Mouse (Mus musculus): ENCODE results near the gene Inka2. TPM values are rescaled to one million over a fixed set of nuclear protein-coding genes. Genes with fewer than 3 reads are reported as not detected.

Inka2 gene
- polyA plus RNA-seq, 1 experiment from 2014 or later = 0.74 TPM

DNA sequence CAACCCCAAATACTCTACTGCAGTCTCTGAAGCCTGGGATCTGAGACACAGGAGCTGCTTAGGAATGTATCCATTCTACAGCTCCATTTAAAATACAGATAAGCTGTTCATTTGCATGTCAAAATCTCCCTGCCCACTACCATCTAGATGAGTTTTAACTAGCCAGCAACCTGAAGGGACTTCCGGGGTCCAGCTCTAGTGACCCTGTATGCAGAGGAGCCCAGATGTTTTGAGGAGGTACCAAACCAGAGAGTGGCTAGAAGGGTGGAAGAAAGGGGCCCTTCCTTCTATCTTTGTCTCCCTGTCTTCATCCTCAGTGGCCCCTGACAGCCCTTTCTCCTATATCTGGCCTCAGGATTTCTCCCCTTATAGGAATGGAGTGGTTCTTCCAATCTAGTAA, 33.6 kb upstream of the Inka2 start:
- ATAC-seq (no peak), DNase-seq (ENCODE audit: low spot score) (no peak)
- Histone ChIP-seq H3K4me1 (ENCODE audit: control insufficient read depth, insufficient read depth, low read length) (no peaks in the 10 kb centered on the region), H3K9ac (ENCODE audit: low read length) (no peak overlapping the region), H3K4me2 (ENCODE audit: low read length) (no peak overlapping the region), H3K27me3 (replicated peaks; ENCODE audit: control insufficient read depth, insufficient read depth, low read length) (no peaks in the 10 kb centered on the region), H3K27ac (ENCODE audit: low read depth, low read length) (no peak overlapping the region), H3K4me3 (ENCODE audit: low read depth, low read length) (no peak overlapping the region), H3K9me3 (replicated peaks; ENCODE audit: control insufficient read depth, low read length) (no peaks in the 10 kb centered on the region), H3K36me3 (ENCODE audit: control insufficient read depth, insufficient read depth, low read length) (no peaks in the 10 kb centered on the region)
- WGBS = 79% methylated on average over 1 of the region's 1 CpGs

DNA sequence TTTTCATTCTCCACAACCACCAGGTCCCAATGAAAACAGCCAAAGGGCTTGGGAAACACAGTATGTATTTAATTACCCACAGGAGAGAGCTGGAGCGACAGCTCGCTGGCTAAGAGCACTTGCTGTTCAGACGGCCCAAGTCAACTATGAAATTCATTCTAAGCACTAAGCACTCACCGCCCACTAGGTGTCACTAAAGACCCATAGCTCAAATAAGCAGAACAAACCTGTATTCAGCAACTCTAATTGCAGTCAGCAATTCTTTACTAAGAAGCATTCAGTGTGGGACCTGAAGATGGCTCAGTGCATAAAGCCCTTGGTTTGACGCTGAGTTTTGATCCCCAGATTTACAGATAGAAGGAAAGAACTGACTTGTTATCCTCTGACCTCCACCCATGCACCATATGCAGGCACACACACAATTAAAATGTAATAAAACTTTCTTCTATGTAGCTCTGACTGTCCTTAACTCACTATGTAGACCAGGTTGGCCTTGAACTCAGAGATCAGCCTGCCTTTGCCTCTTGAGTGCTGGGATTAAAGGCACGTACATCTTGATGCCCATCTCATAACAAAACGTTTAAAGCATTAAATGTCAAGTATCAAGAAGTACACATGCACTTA, 29.7 kb upstream of the Inka2 start:
- H3K9me3 ChIP-seq (replicated peaks; ENCODE audit: control insufficient read depth, low read length) = no peaks in the 10 kb centered on the region
- peak; percentile 95 for DNase-seq (ENCODE audit: low spot score)
- H3K4me3 ChIP-seq (ENCODE audit: low read depth, low read length) = no peak overlapping the region
- no peak overlapping the region for H3K9ac ChIP-seq (ENCODE audit: low read length)
- H3K36me3 ChIP-seq (ENCODE audit: control insufficient read depth, insufficient read depth, low read length) = peaks cover 30% of the 10 kb centered on the region
- peak; percentile 86 for ATAC-seq
- H3K4me2 ChIP-seq (ENCODE audit: low read length) = no peak overlapping the region
- WGBS = 18% methylated on average over 7 of the region's 7 CpGs
- H3K27me3 ChIP-seq (replicated peaks; ENCODE audit: control insufficient read depth, insufficient read depth, low read length) = no peaks in the 10 kb centered on the region
- no peak overlapping the region for H3K27ac ChIP-seq (ENCODE audit: low read depth, low read length)
- H3K4me1 ChIP-seq (ENCODE audit: control insufficient read depth, insufficient read depth, low read length) = no peaks in the 10 kb centered on the region

DNA sequence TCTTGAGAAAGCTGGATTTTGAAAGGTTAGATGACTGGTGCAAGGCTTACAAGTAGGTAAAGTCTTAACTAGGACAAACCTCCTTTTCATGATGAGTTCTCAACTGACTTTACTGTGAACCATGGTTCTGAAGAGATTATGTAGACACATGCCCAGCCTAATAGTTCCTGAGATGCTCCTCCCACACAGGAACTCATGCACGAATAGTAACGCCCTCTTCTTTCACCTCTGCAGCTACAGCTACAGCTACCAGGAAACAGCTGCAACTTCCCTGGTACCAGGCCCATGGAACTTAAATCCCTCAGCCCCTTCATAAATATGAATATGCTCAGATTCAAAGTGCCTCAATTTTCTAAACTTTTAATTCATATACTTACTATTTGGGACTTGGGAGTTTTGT, 28.5 kb upstream of the Inka2 start:
- H3K4me2 ChIP-seq (ENCODE audit: low read length) = no peak overlapping the region
- 36% methylated on average over 2 of the region's 2 CpGs for WGBS

DNA sequence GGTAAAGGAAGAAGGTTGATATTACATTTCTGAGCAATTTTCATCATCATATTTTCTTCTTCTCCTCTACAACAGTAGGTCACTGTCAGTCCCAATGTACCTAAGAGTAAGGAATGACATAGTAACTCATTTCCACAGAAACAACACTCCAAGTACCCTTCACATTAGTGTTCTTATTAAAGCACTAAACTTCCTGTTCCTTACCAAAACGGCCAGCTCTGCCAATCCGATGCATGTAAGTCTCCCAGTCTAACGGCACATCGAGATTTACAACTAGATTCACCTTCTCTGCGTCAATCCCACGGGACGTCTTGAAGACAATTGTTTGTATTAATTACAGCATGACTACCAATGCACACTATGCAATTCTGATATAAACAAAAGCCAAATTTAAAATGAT, 24.1 kb upstream of the Inka2 start:
- no peak for DNase-seq (ENCODE audit: low spot score)
- no peak overlapping the region for H3K27ac ChIP-seq (ENCODE audit: low read depth, low read length)
- H3K9ac ChIP-seq (ENCODE audit: low read length) = no peak overlapping the region
- 91% methylated on average over 7 of the region's 7 CpGs for WGBS
- no peak overlapping the region for H3K4me2 ChIP-seq (ENCODE audit: low read length)
- H3K36me3 ChIP-seq (ENCODE audit: control insufficient read depth, insufficient read depth, low read length) = peaks cover 60% of the 10 kb centered on the region
- H3K4me3 ChIP-seq (ENCODE audit: low read depth, low read length) = no peak overlapping the region
- H3K4me1 ChIP-seq (ENCODE audit: control insufficient read depth, insufficient read depth, low read length) = no peaks in the 10 kb centered on the region
- no peak for ATAC-seq
- H3K27me3 ChIP-seq (replicated peaks; ENCODE audit: control insufficient read depth, insufficient read depth, low read length) = no peaks in the 10 kb centered on the region
- no peaks in the 10 kb centered on the region for H3K9me3 ChIP-seq (replicated peaks; ENCODE audit: control insufficient read depth, low read length)

More for the DNA sequence above, 28.5 kb upstream of the Inka2 start:
- H3K9me3 ChIP-seq (replicated peaks; ENCODE audit: control insufficient read depth, low read length) = no peaks in the 10 kb centered on the region
- H3K27me3 ChIP-seq (replicated peaks; ENCODE audit: control insufficient read depth, insufficient read depth, low read length) = no peaks in the 10 kb centered on the region
- ATAC-seq = no peak
- no peak for DNase-seq (ENCODE audit: low spot score)
- H3K4me1 ChIP-seq (ENCODE audit: control insufficient read depth, insufficient read depth, low read length) = no peaks in the 10 kb centered on the region
- no peak overlapping the region for H3K9ac ChIP-seq (ENCODE audit: low read length)
- peaks cover 35% of the 10 kb centered on the region for H3K36me3 ChIP-seq (ENCODE audit: control insufficient read depth, insufficient read depth, low read length)
- H3K4me3 ChIP-seq (ENCODE audit: low read depth, low read length) = no peak overlapping the region
- no peak overlapping the region for H3K27ac ChIP-seq (ENCODE audit: low read depth, low read length)

DNA sequence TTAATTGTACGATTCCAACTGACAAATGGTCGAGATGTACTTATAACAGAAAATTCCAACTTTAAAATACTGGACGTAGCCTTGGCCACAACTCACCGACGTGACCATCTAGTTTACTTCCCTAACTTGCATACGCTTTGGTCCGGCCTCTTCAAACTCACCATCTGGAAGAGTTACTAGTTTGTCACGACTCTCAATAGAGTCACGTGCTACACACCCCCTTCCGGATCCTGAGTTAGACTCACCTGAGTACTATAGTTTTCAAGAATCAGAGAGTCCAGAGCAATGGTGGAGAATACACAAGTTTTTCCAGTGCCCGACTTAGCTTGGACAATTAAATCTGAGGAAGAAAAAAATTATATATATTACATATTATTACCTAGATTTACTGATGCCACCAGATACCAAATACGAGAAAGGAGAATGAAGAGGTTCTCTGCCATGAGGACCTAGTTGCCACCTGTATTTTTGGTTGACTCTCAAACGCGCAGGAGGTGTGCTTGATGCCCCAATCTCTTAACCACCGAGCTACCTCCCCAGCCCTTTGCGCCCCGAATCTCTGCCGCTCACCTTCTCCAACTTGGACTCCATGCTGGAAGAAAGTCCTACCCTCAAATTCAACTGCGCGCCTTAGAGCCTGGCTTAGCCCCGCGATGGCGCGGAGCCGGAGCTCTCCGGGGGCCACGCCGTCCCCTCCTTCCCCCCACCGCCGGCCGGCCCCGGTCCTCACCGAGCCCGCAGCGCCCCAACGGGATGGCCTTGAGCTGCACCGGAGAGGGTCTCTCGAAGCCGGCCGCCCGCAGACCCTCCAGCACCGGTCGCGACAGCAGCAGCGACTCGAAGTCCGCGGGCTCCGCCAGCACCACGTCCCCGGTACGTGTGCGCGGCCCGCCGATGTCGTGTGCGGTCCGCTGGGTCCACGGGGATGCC, 17.7 kb upstream of the Inka2 start:
- DNase-seq (ENCODE audit: low spot score) (no peak), ATAC-seq (no peak)
- WGBS = 9% methylated on average over 60 of the region's 60 CpGs

DNA sequence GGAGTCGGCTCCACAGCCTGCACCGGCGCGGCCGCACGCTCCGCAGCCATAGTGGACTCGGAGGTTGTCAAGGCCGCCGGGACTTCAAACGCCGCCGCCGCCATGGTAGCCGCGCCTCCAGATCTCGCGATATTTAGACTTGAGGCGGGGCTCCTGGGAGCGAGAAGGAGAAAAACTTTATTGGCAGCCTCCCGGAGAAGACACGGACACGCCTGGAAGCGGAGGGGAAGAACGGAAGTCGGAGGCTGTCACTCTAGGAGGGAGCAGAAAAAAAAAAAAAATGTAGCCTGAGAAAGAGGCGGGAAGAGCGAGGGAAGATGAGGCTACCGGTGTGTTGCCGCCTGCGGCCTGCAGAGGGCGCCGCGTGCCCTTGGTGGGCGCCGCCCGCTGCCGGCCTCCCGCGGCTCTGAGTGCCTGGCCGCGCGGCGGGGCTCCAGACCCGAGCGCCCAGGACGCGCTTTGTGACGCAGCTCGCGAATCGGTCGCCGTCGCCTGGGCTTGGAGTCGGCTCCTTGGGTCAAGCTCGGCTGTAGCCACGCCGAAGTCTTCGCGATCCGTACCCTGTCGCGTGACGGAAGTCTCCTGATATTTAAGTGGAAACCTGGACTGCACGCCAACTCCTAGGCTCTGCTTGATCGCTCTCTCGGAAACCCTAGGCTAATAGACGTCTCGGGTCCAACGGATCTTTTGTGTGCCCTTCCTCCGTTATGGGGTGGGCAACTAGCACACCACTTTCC, 16.9 kb upstream of the Inka2 start, which contains the start of gene Ddx20:
TSS of gene Ddx20 (minus strand) at position 251 of the 737 bp plus-strand sequence.
- Histone ChIP-seq H3K9me3 (replicated peaks; ENCODE audit: control insufficient read depth, low read length) (no peaks in the 10 kb centered on the region), H3K4me3 (ENCODE audit: low read depth, low read length) (peak within 1 kb of the TSS; percentile 84), H3K9ac (ENCODE audit: low read length) (peak within 1 kb of the TSS; percentile 88), H3K27me3 (replicated peaks; ENCODE audit: control insufficient read depth, insufficient read depth, low read length) (no peaks in the 10 kb centered on the region), H3K4me1 (ENCODE audit: control insufficient read depth, insufficient read depth, low read length) (peaks cover 5% of the 10 kb centered on the region), H3K4me2 (ENCODE audit: low read length) (peak within 1 kb of the TSS; percentile 63), H3K27ac (ENCODE audit: low read depth, low read length) (peak within 1 kb of the TSS; percentile 78), H3K36me3 (ENCODE audit: control insufficient read depth, insufficient read depth, low read length) (peaks cover 17% of the 10 kb centered on the region)
- ATAC-seq = peak; percentile 97
- WGBS = 0% methylated on average over 72 of the region's 72 CpGs
- peak; percentile 99 for DNase-seq (ENCODE audit: low spot score)

More for the DNA sequence above, 17.7 kb upstream of the Inka2 start:
- Histone ChIP-seq H3K27ac (ENCODE audit: low read depth, low read length) (peak overlapping the region; percentile 78), H3K4me1 (ENCODE audit: control insufficient read depth, insufficient read depth, low read length) (peaks cover 5% of the 10 kb centered on the region), H3K4me3 (ENCODE audit: low read depth, low read length) (peak overlapping the region; percentile 84), H3K4me2 (ENCODE audit: low read length) (peak overlapping the region; percentile 63), H3K9me3 (replicated peaks; ENCODE audit: control insufficient read depth, low read length) (no peaks in the 10 kb centered on the region), H3K9ac (ENCODE audit: low read length) (peak overlapping the region; percentile 88), H3K27me3 (replicated peaks; ENCODE audit: control insufficient read depth, insufficient read depth, low read length) (no peaks in the 10 kb centered on the region), H3K36me3 (ENCODE audit: control insufficient read depth, insufficient read depth, low read length) (peaks cover 20% of the 10 kb centered on the region)

DNA sequence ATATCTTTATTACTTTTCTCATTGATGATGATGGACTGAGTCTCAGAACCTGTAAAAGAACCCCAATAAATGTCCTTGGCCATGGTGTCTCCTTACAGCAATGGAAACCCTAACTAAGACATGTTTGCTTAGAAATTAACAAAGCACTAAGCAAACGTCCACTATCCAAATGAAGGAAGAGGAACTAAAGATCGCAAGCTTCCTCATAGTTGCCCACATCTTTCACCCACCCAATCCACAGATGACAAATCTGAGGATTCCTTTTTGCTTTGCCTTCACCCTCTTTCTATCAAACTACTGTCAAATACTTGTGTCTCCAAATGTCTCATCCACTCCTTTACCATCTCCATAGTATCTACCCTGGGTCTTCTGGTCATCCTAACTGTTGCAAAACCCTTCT, 15.9 kb upstream of the Inka2 start:
- 93% methylated on average over 2 of the region's 2 CpGs for WGBS
- Histone ChIP-seq H3K9me3 (replicated peaks; ENCODE audit: control insufficient read depth, low read length) (no peaks in the 10 kb centered on the region), H3K4me3 (ENCODE audit: low read depth, low read length) (no peak overlapping the region), H3K27me3 (replicated peaks; ENCODE audit: control insufficient read depth, insufficient read depth, low read length) (no peaks in the 10 kb centered on the region), H3K4me1 (ENCODE audit: control insufficient read depth, insufficient read depth, low read length) (peaks cover 5% of the 10 kb centered on the region), H3K4me2 (ENCODE audit: low read length) (no peak overlapping the region), H3K27ac (ENCODE audit: low read depth, low read length) (no peak overlapping the region), H3K36me3 (ENCODE audit: control insufficient read depth, insufficient read depth, low read length) (peaks cover 7% of the 10 kb centered on the region), H3K9ac (ENCODE audit: low read length) (no peak overlapping the region)
- ATAC-seq = no peak
- DNase-seq (ENCODE audit: low spot score) = no peak

DNA sequence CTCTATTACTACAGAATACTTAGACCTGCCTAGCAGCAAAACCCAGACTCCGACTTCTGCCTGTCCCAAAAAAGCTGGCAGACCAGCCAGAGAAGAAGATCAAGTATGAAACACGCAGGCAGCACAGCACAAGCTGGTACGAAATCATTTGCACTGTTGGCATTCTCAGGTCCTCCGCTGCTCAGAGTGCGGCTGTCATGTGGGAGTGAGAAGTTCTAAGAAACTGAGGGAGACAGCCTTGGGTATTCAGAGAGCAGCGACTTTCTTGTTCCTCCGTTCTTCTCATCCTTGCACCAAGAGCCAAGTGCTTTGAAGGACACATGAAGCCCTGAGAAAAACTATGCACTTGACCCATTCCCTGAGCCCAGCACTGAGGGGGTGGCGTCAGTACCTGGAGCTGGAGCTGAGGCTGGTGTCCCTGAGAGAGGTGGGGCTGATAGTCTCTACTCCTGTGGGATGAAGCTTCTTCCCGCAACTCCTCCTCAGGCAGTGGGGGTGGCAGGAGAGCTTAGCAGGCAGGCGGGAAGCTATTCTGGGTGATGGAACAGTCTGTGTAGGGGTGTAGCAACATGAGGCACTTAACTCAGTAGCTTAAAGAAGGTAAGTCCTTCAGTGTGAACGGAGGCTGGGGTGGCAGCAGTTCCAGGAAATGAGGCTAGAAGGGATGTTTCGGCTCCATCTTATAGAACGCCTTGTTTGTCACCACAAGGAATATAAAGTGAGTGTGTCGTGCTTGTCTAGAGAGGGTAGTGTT, 10.9 kb upstream of the Inka2 start:
- no peaks in the 10 kb centered on the region for H3K36me3 ChIP-seq (ENCODE audit: control insufficient read depth, insufficient read depth, low read length)
- peaks cover 12% of the 10 kb centered on the region for H3K4me1 ChIP-seq (ENCODE audit: control insufficient read depth, insufficient read depth, low read length)
- no peak for ATAC-seq
- H3K4me2 ChIP-seq (ENCODE audit: low read length) = no peak overlapping the region
- no peak overlapping the region for H3K9ac ChIP-seq (ENCODE audit: low read length)
- no peaks in the 10 kb centered on the region for H3K27me3 ChIP-seq (replicated peaks; ENCODE audit: control insufficient read depth, insufficient read depth, low read length)
- no peaks in the 10 kb centered on the region for H3K9me3 ChIP-seq (replicated peaks; ENCODE audit: control insufficient read depth, low read length)
- 80% methylated on average over 14 of the region's 14 CpGs for WGBS
- DNase-seq (ENCODE audit: low spot score) = no peak
- no peak overlapping the region for H3K4me3 ChIP-seq (ENCODE audit: low read depth, low read length)
- H3K27ac ChIP-seq (ENCODE audit: low read depth, low read length) = no peak overlapping the region
